In the genomic region with DNA sequence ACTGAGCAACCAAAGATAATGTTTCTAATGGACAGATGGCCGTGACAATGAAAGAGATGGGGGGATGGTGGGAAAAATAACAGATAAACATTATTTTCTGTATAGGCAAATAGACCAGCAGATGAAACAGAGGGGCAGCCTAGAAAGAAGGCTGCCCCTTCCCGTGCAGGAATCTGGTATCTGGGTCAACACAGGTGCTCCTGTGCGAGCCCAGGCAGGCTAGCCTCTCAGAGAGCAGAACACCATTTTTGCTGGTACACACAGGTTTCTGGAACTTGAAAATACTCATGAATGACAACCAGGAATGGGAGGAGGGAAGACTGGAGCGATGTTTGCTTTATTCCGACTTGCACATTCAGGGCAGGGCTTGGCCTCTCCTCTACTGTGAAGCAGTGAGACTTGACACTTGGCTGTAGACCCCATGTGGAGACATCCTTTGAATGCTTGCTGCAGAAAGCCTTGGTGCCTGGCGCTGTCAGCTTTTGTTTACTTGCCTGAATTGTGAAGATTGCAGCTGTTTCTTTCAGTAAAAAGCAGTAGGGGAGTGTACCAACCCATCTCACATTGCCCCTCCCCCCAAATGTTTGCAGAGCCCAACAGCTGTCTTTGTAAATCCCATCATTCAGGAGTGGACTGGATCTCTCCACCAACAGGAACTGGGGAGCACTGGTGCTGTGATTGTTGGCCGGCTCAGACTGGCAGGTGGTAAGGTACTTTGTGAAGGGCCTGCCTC, we compare ENCODE assay signal across 8 mouse cellular contexts.
DNase-seq lines count a peak whose midpoint lies in the region; ATAC-seq and TF ChIP-seq lines count a peak whose summit lies in the region.

No protein-coding gene starts in this region.

- DNase-seq in ES-CJ7 (ENCODE audit: low read depth, low spot score), result peak; percentile 93
- DNase-seq in embryo, embryonic 11.5 days (ENCODE audit: low read depth, low spot score), result peak; percentile 34
- peak; percentile 75 for DNase-seq in hindbrain, embryonic 10.5 days (ENCODE audit: low spot score)
- no peak for DNase-seq in thymus, adult 18-20 months
- DNase-seq in left cerebral cortex, postnatal 25 days (ENCODE audit: low spot score in 2 of 2), result no peak

- no peak overlapping the region for H3K4me2 ChIP-seq in midbrain, embryonic 13.5 days (replicated peaks)

- H3K79me2 ChIP-seq in C2C12 (ENCODE audit: control insufficient read depth, insufficient read depth), result no peaks in the 10 kb centered on the region

- no peak for TF ChIP-seq CTCF in C2C12 (IDR thresholded peaks at IDR 0.05; ENCODE audit: control insufficient read depth, insufficient read depth, insufficient read length)

- peaks cover 16% of the 10 kb centered on the region for H3K9me3 ChIP-seq in hindbrain, embryonic 10.5 days
- H3K9me3 ChIP-seq in midbrain, embryonic 13.5 days, result peaks cover 3% of the 10 kb centered on the region; the same call in 1 of the 2 replicates

- intact Hi-C loops in left cerebral cortex, postnatal 25 days (cut with DNase I), result no loop called here

- no peaks in the 10 kb centered on the region for H3K36me3 ChIP-seq in C2C12 (ENCODE audit: control insufficient read depth, insufficient read depth)
- H3K36me3 ChIP-seq in hindbrain, embryonic 10.5 days, result peaks cover 8% of the 10 kb centered on the region
- no peaks in the 10 kb centered on the region for H3K36me3 ChIP-seq in midbrain, embryonic 13.5 days

- no peak overlapping the region for H3K4me3 ChIP-seq in C2C12 (ENCODE audit: insufficient read depth, poor library complexity, severe bottlenecking)
- 0 out of 2 replicates have a peak overlapping the region, but pooled peaks have one; percentile 2 for H3K4me3 ChIP-seq in hindbrain, embryonic 10.5 days
- H3K4me3 ChIP-seq in midbrain, embryonic 13.5 days (replicated peaks), result no peak overlapping the region

- H3ac ChIP-seq in C2C12 (ENCODE audit: control insufficient read depth, insufficient read length, low read depth), result no peak overlapping the region

- no peaks in the 10 kb centered on the region for H3K79me3 ChIP-seq in C2C12 (ENCODE audit: low read depth)

- no peak overlapping the region for H3K9ac ChIP-seq in midbrain, embryonic 13.5 days (replicated peaks)

- peak overlapping the region; percentile 74 for H3K27ac ChIP-seq in hindbrain, embryonic 10.5 days
- H3K27ac ChIP-seq in midbrain, embryonic 13.5 days, result peak overlapping the region; percentile 69

- WGBS in hindbrain, embryonic 10.5 days, result 6% methylated on average over 7 of the region's 7 CpGs
- 9% methylated on average over 7 of the region's 7 CpGs for WGBS in midbrain, embryonic 13.5 days

- peaks cover 22% of the 10 kb centered on the region for H3K4me1 ChIP-seq in hindbrain, embryonic 10.5 days (replicated peaks)
- peaks cover 14% of the 10 kb centered on the region for H3K4me1 ChIP-seq in midbrain, embryonic 13.5 days (replicated peaks)

- no peaks in the 10 kb centered on the region for H3K27me3 ChIP-seq in C2C12 (ENCODE audit: control insufficient read depth, insufficient read depth, insufficient read length)
- no peaks in the 10 kb centered on the region for H3K27me3 ChIP-seq in hindbrain, embryonic 10.5 days (ENCODE audit: insufficient read depth, poor library complexity, severe bottlenecking)
- no peaks in the 10 kb centered on the region for H3K27me3 ChIP-seq in midbrain, embryonic 13.5 days

- ATAC-seq in midbrain, embryonic 13.5 days, result peak; percentile 94
- ATAC-seq in erythroblast, adult 5-6 weeks (replicated peaks; ENCODE audit: low FRiP score, poor library complexity, severe bottlenecking), result no peak

TF ChIP-seq in C2C12, 6 proteins besides CTCF, POLR2A, EP300 and RAD21:
- TF ChIP-seq MYOD1 (IDR thresholded peaks at IDR 0.05; ENCODE audit: control insufficient read depth, insufficient read length, low read depth) (peak; percentile 89), MAX (IDR thresholded peaks at IDR 0.05) (no peak), MYOG (IDR thresholded peaks at IDR 0.05; ENCODE audit: control insufficient read depth, extremely low read depth, insufficient read length) (no peak)
TF ChIP-seq in C2C12: peak in this region for 1.

Comparison
In these comparisons a context has a peak if more than half of its experiments do, and no peak if none do; other contexts are left out.
1. DNase-seq: peak in ES-CJ7 (single experiment), embryo, embryonic 11.5 days (single experiment) and hindbrain, embryonic 10.5 days (single experiment); none in thymus, adult 18-20 months (0 of 2) and left cerebral cortex, postnatal 25 days (0 of 2).